Mouse (Mus musculus) adrenal gland, postnatal 14 days (tissue): ENCODE results near the gene Phactr1. TPM values are rescaled to one million over a fixed set of nuclear protein-coding genes. Genes with fewer than 3 reads are reported as not detected.

Experiments
- DNase-seq: peaks from one replicate; pipeline ENCODE4 v3.0.0; 2021; ENCODE audit warnings: mixed read lengths
- total RNA-seq: library from RNA; stranded (reverse); gene quantifications from 2 replicates; pipeline ENCODE4 v1.2.3, GENCODE M21; 2021

Gene Phactr1
- total RNA-seq, 1 experiment from 2014 or later = 9.5 TPM

- no peak for DNase-seq
Measured at GRCm38 (mm10) chr13:42759170-42759569, 78.7 kb downstream of the Phactr1 start.

DNA sequence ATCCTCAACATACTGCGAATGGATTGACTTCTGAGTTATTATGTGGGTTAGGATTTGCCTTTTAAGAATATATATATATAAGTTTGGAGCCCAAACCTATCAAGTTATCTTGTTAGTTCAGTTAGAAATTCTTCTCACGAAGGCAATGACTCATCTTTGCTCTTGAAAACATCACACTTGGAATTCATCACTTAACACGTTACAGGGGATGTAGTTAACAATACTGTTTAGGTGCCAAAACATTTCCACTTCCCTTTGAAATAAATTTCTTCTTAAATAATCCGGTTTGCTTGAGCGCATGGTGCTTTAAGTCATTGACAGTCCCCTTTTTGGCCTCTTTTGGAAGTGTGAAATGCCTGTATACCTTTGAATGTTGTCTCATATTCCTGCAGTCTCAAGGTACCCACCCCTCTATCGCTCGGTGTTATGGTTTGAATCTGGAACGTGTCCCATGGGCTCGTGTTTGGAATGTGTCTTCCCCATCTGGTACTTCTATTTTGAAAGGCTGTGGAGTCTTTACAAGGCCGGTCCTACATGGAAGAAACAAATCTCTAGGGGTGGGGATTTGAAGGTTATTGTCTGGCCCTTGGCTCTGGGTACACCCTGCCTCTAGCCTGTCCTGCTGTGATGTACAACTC is 80.6 kb downstream of the Phactr1 start:
- no peak for DNase-seq

DNA sequence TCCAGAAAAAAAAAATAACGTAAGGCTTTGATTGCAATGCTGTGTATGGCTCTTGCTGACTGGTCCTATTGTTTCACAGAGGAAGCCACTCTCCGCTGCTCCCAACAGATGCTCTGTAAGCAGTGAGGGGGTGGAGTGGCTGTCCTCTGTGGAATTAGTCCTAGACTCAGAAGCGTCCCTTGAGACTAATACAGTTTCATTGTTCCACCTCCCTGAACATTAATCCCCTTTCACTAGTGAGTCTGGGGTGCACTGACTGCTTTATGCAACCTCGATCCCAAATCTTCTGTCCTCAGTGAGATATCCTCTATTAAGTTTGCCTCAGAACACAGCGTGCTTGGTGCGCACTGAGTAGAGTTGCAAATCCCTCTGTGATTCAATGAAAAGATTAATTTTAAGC is 91.9 kb downstream of the Phactr1 start:
- no peak for DNase-seq

GRCm38 (mm10) chr13:42774040-42774439 is 93.6 kb downstream of the Phactr1 start:
- DNase-seq = no peak

DNA sequence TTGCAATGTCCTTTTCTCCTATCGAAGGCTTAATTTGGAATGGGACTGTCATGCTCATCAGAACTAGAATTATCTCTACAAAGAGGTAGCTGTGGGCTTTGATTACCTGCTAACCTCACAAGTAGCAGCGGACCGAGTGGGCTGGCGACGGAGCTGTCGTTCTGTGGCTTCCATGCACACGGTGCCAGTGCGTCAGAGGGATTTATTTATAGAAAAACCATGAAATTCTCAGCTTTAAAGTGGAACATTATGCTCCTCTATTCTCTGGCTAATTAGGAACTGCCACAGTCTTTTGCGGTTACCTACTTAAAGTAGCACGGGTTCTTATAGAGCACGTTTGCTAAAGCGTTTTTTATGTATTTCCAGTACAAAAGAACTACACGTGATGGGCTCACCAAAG is 101.7 kb downstream of the Phactr1 start:
- DNase-seq = no peak

GRCm38 (mm10) chr13:42789221-42789620 is 108.8 kb downstream of the Phactr1 start:
- peak; percentile 7 for DNase-seq

DNA sequence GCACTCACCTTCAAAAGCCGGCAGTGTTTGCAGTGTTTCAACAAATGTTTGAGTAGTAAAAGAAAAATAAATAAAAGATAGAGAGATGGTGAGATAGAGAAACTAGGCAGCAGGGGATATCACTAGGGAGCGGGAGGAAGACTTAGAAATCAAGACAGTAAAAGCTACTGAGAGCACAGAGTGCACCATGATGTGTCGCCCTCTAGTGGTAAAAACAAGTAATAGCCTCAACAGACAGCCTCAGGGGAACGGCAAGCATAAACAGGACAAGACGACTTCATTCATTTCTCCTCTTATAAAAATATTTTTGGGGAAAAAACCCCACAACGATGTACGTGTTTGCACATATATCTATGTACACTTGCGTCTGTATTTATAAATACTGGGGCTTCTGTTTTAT is 111.9 kb downstream of the Phactr1 start:
- DNase-seq = no peak

DNA sequence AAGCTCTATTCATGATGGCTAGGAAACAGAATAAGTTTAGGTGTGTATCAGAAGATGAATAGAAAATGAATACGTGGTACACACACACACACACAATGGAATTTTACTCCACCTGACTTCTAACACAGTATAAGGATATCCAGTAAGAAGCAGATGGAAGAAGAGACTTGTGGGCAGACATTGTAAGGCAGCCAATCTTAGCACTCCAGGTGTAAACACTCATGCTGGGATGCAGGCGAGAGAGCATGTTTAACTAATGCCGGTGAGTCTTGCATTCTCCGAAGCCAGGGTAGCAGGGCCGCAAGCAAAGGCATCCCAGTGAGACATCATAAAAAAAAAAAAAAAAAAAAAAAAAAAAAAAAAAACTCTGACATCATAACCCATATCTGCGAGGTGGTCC is 120.1 kb downstream of the Phactr1 start:
- DNase-seq = no peak

DNA sequence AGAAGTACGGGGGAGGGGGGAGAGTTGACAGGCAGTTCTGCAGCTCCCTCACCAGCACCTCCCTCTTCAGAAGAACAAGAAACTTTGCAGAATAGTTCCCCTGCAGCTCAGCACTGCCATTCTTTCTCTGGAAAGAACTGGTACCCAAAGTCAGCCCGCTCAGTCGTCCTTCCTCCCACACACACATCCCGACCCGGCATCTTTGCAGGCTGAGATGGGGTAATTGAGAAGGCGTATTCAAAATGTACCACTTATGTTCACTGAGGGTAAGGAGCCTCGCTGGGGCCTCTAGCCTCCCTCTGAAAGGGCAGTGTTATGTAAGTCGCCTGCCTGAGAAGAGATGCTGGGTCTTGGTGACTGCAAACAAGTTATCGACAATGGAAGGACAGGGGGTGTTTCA is 123.9 kb downstream of the Phactr1 start:
- DNase-seq = no peak

DNA sequence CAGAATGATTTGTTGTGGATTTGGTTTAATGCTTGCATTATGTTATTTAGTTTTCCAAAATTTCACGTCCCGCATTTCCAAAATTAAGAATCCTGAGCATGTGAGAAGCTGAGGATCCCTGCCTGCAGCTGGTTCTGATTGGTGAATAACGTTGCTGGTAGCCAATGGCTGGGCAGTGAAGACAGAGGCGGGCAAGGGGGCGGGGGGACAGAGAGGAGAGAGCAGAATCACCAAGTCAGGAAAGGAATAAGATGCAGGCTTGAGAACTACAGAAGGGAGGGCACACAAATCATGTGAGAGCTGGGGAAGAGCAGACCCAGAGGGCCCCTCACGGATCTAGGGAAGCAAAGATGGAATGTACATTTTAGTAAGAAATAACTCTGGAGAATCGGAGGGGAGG is 132.3 kb downstream of the Phactr1 start:
- DNase-seq = peak; percentile 45

- peak; percentile 82 for DNase-seq
Measured at GRCm38 (mm10) chr13:42818378-42818777, 138.0 kb downstream of the Phactr1 start.

DNA sequence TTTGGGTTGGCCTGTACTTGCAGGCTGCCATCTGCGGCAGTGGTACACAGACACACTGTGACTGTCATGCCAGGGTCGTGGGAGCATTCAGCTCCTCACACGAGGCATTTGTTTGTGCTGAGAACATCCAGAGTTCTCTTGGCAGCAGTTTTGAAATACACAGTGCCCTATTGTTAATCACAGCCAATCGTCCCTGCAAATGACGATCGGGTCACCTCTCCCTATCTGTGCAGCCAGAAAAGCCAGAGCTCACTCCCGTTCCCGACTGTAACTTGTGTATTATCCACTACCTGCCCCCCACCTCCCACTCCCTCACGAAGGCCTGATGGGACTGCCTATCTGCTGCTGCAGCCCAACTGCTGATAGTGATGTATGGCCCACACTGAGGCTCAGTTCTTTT is 140.1 kb downstream of the Phactr1 start:
- DNase-seq = no peak

DNA sequence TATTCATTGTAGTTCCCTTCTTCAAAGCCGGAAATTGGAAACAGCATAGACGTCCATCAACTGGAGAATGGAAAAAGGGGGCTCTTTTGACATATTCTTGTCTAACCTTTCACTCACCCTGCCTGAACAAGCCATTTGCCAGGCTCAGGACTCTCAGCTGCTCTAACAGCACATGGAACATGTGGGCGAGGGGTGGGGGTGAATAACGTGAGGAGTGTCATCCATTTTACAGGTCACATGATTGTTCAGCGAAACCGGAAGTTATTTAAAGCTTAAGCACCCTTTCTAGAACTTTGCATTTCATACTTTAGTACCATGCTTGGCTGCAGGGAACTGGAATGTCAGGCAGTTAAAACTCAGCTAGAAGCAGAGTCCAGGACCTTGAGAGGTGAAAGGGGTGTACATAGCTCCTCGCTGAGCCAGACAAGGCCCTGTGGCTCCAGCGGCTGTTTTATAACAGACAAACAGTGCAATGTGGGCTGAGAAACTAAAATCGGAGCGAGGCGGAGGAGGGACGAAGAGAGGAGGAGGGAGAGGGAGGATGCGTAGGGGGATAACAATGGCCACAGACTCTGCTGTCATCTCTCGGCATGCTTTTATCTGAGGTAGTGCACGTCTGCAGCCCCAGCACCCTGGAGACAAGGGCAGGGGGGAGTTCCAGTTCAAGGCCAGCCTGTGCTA is 141.1 kb downstream of the Phactr1 start:
- DNase-seq = peak; percentile 19

DNA sequence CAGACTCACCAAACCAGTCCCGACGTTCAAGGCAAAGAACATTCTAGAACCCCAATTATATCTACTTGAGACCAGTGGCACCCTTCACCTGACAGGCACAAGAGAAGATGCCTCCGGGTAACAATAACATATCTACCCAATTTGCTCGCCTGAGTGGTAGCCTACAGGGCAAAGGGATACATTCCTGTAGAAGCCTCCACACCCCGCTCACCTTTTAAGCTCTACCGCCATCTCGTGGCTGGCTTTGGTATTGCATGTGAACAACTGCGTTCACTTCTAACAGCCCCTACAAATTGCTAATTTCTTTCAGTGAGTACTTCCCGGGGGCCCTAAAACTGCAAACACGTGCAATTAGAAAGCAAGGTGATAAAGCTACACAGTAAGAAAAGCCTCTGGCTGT is 142.1 kb downstream of the Phactr1 start:
- peak; percentile 85 for DNase-seq

- no peak for DNase-seq
Measured at GRCm38 (mm10) chr13:42823875-42824274, 143.5 kb downstream of the Phactr1 start.

GRCm38 (mm10) chr13:42826602-42827001 is 146.2 kb downstream of the Phactr1 start:
- peak; percentile 57 for DNase-seq

- DNase-seq = peak; percentile 19
Measured at GRCm38 (mm10) chr13:42828978-42829377, 148.6 kb downstream of the Phactr1 start.

GRCm38 (mm10) chr13:42835441-42835840 is 155.0 kb downstream of the Phactr1 start:
- DNase-seq = no peak

GRCm38 (mm10) chr13:42839358-42839757 is 158.9 kb downstream of the Phactr1 start:
- no peak for DNase-seq

GRCm38 (mm10) chr13:42852086-42852485 is 171.7 kb downstream of the Phactr1 start:
- no peak for DNase-seq

- no peak for DNase-seq
Measured at GRCm38 (mm10) chr13:42853900-42854595, 173.6 kb downstream of the Phactr1 start.

GRCm38 (mm10) chr13:42866162-42866941 is 185.9 kb downstream of the Phactr1 start:
- peak; percentile 78 for DNase-seq

DNA sequence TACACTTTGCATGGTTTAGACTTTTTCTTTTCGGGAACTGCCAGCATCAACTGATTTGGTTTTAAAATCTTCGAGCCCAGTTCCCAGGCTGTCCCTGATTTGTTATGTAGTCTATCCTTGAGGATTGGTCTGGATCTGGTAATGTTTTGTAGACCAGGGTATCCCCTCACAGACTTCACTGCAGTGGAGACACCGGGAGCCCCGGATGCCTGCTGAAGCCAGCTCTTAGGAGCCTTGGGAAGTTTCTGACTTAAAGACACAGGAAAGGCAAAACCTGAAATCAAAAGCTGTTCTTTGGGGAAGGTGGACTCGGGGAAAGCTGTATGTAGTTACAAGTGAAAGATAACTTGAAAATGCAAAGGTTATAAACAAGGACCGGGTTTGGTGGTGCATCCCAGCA is 186.6 kb downstream of the Phactr1 start:
- DNase-seq = peak; percentile 25
